Mouse (Mus musculus) liver, adult 2 months (tissue): Measurements from ENCODE around the gene Plekhm3. TPM values are rescaled to one million over a fixed set of nuclear protein-coding genes. Genes with fewer than 3 reads are reported as not detected.

ENCODE experiments used
- DNase-seq: peaks from one replicate; pipeline ENCODE4 v3.0.0-alpha.2; 2011; ENCODE audit warnings: low read depth, low spot score; ENCODE audit errors: extremely low read depth
- H3K27ac ChIP-seq: fragments of 200-500 bp; replicated peaks from 2 replicates; pipeline ENCODE4 v1.5.1; 2012; ENCODE audit warnings: low read depth, mild to moderate bottlenecking, control low read depth, inconsistent platforms, low read length; ENCODE audit not compliant: insufficient read depth
- H3K27me3 ChIP-seq: fragments of 200-500 bp; 2 replicates; pipeline ENCODE4 v1.6.1; 2012; ENCODE audit warnings: mild to moderate bottlenecking, moderate library complexity, low read length, inconsistent platforms; ENCODE audit not compliant: control insufficient read depth, insufficient read depth
- H3K36me3 ChIP-seq: fragments of 200-500 bp; 2 replicates; pipeline ENCODE4 v1.6.1; 2012; ENCODE audit warnings: low read length, inconsistent platforms; ENCODE audit not compliant: control insufficient read depth, insufficient read depth
- H3K4me1 ChIP-seq: fragments of 200-500 bp; 2 replicates; pipeline ENCODE4 v1.6.1; 2011; ENCODE audit warnings: low read length; ENCODE audit not compliant: control insufficient read depth, insufficient read depth
- H3K4me3 ChIP-seq: fragments of 200-500 bp; 2 replicates; pipeline ENCODE4 v1.5.1; 2011; ENCODE audit warnings: low read depth, mild to moderate bottlenecking, control low read depth, low read length, moderate library complexity; ENCODE audit not compliant: insufficient read depth
- H3K79me2 ChIP-seq: fragments of 200-500 bp; 2 replicates; pipeline ENCODE4 v1.6.1; 2012; ENCODE audit warnings: inconsistent platforms, mild to moderate bottlenecking, low read length, moderate library complexity; ENCODE audit not compliant: control insufficient read depth, insufficient read depth
- H3K9ac ChIP-seq: fragments of 200-500 bp; 2 replicates; pipeline ENCODE4 v1.6.1; 2012; ENCODE audit warnings: low read depth, mild to moderate bottlenecking, control low read depth, inconsistent platforms, low read length
- CTCF ChIP-seq: fragments of 200-500 bp; IDR thresholded peaks from 2 replicates; pipeline ENCODE4 v1.5.1; 2011; ENCODE audit warnings: low read depth, low read length, control low read depth
- POLR2A ChIP-seq: fragments of 200-500 bp; IDR thresholded peaks from 2 replicates; pipeline ENCODE4 v1.6.1; 2011; ENCODE audit warnings: low read length, control low read depth; ENCODE audit not compliant: insufficient read depth; ENCODE audit errors: extremely low read depth
- WGBS: fragments of 180-500 bp; shearing (Covaris S2); methylation state at CpG from one replicate; pipeline ENCODE4 v1.1.7; 2018; 5-methylcytosine and 5-hydroxymethylcytosine counted together
- polyA plus RNA-seq: library from polyadenylated mRNA; depleted of rRNA; stranded (reverse); fragments of >200 nt; gene quantifications from 2 replicates; pipeline ENCODE4 v1.2.3, GENCODE M21; 2012
- total RNA-seq: library from RNA; depleted of rRNA; stranded (reverse); fragments of >200 nt; gene quantifications from 2 replicates; pipeline ENCODE4 v1.2.3, GENCODE M21; 2014

The Plekhm3 gene
- total and polyA plus RNA-seq, 2 experiments = 0.73 to 2.8 TPM

GRCm38 (mm10) chr1:64770169-64770568 is 186.5 kb downstream of the Plekhm3 start:
- no peak overlapping the region for H3K9ac ChIP-seq
- H3K4me1 ChIP-seq = no peaks in the 10 kb centered on the region
- no peaks in the 10 kb centered on the region for H3K27me3 ChIP-seq
- TF ChIP-seq POLR2A (no peak), CTCF (no peak)
- no peaks in the 10 kb centered on the region for H3K36me3 ChIP-seq
- no peaks in the 10 kb centered on the region for H3K79me2 ChIP-seq
- no peak overlapping the region for H3K4me3 ChIP-seq
- DNase-seq = no peak
- WGBS = 71% methylated on average over 6 of the region's 6 CpGs
- no peak overlapping the region for H3K27ac ChIP-seq

- 61% methylated on average over 4 of the region's 4 CpGs for WGBS
- H3K27me3 ChIP-seq = no peaks in the 10 kb centered on the region
- H3K4me3 ChIP-seq = no peak overlapping the region
- no peak overlapping the region for H3K9ac ChIP-seq
- H3K79me2 ChIP-seq = no peaks in the 10 kb centered on the region
- no peaks in the 10 kb centered on the region for H3K36me3 ChIP-seq
- peaks cover 8% of the 10 kb centered on the region for H3K4me1 ChIP-seq
- DNase-seq = peak; percentile 16
- H3K27ac ChIP-seq = no peak overlapping the region
- TF ChIP-seq POLR2A (no peak), CTCF (no peak)
Measured at GRCm38 (mm10) chr1:64761646-64762045, 195.0 kb downstream of the Plekhm3 start.

GRCm38 (mm10) chr1:64757766-64758165 is 198.9 kb downstream of the Plekhm3 start:
- DNase-seq = no peak
- Histone ChIP-seq H3K27ac (no peak overlapping the region), H3K4me3 (no peak overlapping the region), H3K4me1 (peaks cover 24% of the 10 kb centered on the region), H3K27me3 (no peaks in the 10 kb centered on the region), H3K36me3 (no peaks in the 10 kb centered on the region), H3K9ac (no peak overlapping the region), H3K79me2 (no peaks in the 10 kb centered on the region)
- TF ChIP-seq CTCF (no peak), POLR2A (no peak)
- WGBS = 80% methylated on average over 5 of the region's 5 CpGs

- Histone ChIP-seq H3K27ac (no peak overlapping the region), H3K79me2 (no peaks in the 10 kb centered on the region), H3K4me3 (no peak overlapping the region), H3K4me1 (peaks cover 24% of the 10 kb centered on the region), H3K9ac (no peak overlapping the region), H3K27me3 (no peaks in the 10 kb centered on the region), H3K36me3 (no peaks in the 10 kb centered on the region)
- DNase-seq = peak; percentile 79
- 18% methylated on average over 2 of the region's 2 CpGs for WGBS
- TF ChIP-seq CTCF = no peak
- no peak for TF ChIP-seq POLR2A
Measured at GRCm38 (mm10) chr1:64757254-64757653, 199.4 kb downstream of the Plekhm3 start.

- Histone ChIP-seq H3K79me2 (no peaks in the 10 kb centered on the region), H3K27ac (peak overlapping the region; percentile 62), H3K27me3 (no peaks in the 10 kb centered on the region), H3K4me1 (peaks cover 24% of the 10 kb centered on the region), H3K36me3 (no peaks in the 10 kb centered on the region), H3K9ac (no peak overlapping the region), H3K4me3 (no peak overlapping the region)
- TF ChIP-seq POLR2A (no peak), CTCF (no peak)
- peak; percentile 77 for DNase-seq
- WGBS = 21% methylated on average over 10 of the region's 10 CpGs
Measured at GRCm38 (mm10) chr1:64756640-64757030, 200.0 kb downstream of the Plekhm3 start.

- Histone ChIP-seq H3K36me3 (no peaks in the 10 kb centered on the region), H3K4me1 (peaks cover 24% of the 10 kb centered on the region), H3K27ac (peak overlapping the region; percentile 62), H3K79me2 (no peaks in the 10 kb centered on the region), H3K27me3 (no peaks in the 10 kb centered on the region), H3K9ac (no peak overlapping the region), H3K4me3 (no peak overlapping the region)
- WGBS = 24% methylated on average over 7 of the region's 7 CpGs
- DNase-seq = peak; percentile 87
- TF ChIP-seq POLR2A (no peak), CTCF (no peak)
Measured at GRCm38 (mm10) chr1:64755971-64756639, 200.5 kb downstream of the Plekhm3 start.
